Mouse (Mus musculus): ENCODE measurements around the gene Wnt1. TPM values are rescaled to one million over a fixed set of nuclear protein-coding genes. Genes with fewer than 3 reads are reported as not detected.
A peak's percentile ranks its signal among the peaks of the same experiment; 100 is the strongest.
"Not testable (repeated sequence)": the region's sequence is repeated elsewhere in the genome, so short reads cannot be mapped to it uniquely, and the experiment has no call there.

Wnt1 gene
- polyA plus RNA-seq, 1 experiment from 2014 or later: not detected

DNA sequence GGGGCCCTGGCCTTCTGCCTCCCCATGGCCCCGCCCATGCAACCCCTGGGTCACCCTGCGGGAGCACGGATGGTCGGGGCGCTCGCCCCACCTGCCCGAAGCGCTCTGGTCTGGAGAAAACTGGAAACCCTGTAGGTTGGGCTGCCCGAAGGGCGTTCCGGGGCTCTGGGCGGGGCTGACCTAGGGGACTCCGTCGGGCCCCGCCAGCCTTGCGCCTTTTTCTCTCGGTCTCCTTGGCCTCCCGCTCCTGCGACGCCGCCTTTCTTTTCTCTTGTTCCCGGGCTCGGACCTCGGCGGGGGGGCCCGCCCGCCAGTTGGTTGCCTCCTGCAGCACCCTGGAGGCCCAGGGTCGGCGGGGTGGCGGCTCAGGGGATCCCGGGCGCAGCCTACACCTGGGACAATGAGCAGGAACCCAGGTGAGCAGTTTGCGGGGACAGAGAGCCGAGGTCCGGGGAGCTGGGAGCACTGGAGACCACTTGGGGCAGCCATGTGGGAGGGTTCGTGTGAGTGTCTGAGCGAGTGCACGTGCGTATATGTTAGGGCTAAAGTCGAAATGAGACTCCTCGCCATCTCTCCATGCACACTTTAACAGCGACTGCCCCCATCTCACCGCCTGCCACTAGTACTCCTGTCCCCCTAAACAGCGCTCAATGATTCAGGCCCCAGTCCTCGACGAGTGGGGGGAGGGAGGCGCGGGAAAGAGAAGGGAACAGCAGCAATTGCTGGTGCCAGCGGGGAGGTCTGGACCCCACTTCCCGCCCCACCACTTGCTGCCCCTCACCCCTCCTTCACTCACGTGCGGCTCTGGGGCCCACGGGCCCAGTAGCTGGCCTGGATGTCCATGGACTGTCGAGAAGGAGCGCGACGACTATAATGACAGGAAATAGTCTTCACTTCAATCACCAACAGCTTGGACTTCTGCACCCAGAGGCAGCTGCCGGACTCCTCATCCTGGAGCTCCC, 17.4 kb downstream of the Wnt1 start:
- Histone ChIP-seq H3K4me3 (ENCODE audit: low read depth, low read length) (peak overlapping the region; percentile 21), H3K4me1 (ENCODE audit: insufficient read depth) (peaks cover 27% of the 10 kb centered on the region), H3K36me3 (replicated peaks; ENCODE audit: insufficient read depth, low read length) (0 out of 2 replicates have a peak, but pooled peaks cover 7% of the 10 kb centered on the region), H3K27me3 (ENCODE audit: insufficient read depth, low read length) (peaks cover 80% of the 10 kb centered on the region), H3K4me2 (ENCODE audit: low read depth, low read length) (peak overlapping the region; percentile 65), H3K27ac (ENCODE audit: low read depth) (no peak overlapping the region), H3K9me3 (ENCODE audit: low read length) (no peaks in the 10 kb centered on the region), H3K9ac (replicated peaks) (no peak overlapping the region)
- TF ChIP-seq CTCF (IDR thresholded peaks at IDR 0.05; ENCODE audit: low read depth): no peak
- TF ChIP-seq EP300 (IDR thresholded peaks at IDR 0.05; ENCODE audit: low read depth): no peak
- WGBS (ENCODE audit: insufficient replicate concordance): 1% methylated on average over 50 of the region's 58 CpGs
- DNase-seq (peak; percentile 51), ATAC-seq (no peak)

DNA sequence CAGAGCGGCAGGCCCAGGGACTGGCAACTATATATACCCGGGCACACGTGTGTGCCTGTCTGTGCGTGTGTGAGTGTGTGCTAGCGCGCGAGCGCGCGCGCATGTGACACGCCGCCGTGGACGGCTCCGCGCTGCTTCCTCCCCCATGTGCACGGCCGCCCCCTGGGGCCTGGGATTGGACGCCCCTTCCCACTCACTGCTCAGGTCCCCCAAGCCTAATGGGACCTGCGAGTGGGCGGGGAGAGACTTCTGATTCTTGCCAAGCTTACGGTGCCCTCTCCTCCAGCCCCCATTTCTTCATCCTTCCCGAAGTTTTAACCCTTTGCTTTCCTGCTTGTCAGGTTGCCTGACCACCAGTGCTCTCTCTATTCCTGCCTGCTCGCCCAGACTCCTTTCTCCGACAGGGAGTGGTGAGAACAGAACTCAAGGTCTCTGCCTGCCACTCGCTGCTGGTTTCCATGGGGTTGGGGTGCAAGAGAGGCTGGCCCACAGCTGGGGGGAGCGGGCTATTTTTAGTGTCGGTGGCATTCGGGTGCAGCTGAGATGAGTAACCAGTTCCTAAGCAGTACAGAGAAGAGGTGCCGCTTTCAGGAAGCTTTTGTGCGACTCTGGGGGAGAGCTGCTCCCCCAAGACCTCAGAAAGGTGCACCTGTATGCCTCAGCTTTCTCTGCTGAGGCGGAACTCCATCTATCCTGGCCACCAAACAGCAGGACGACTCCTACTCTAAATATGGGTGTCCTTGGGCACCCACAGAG, 18.4 kb downstream of the Wnt1 start:
- 0 out of 2 replicates have a peak, but pooled peaks have one; percentile 22 for ATAC-seq
- 3% methylated on average over 31 of the region's 34 CpGs for WGBS (ENCODE audit: insufficient replicate concordance)

GRCm38 (mm10) chr15:98808651-98809134, 19.0 kb downstream of the Wnt1 start:
- TF ChIP-seq CTCF (IDR thresholded peaks at IDR 0.05; ENCODE audit: low read depth) (no peak), EP300 (IDR thresholded peaks at IDR 0.05; ENCODE audit: low read depth) (no peak)
- Histone ChIP-seq H3K4me1 (ENCODE audit: insufficient read depth) (peaks cover 24% of the 10 kb centered on the region), H3K4me3 (ENCODE audit: low read depth, low read length) (0 out of 2 replicates have a peak overlapping the region, but pooled peaks have one; percentile 21), H3K4me2 (ENCODE audit: low read depth, low read length) (no peak overlapping the region), H3K36me3 (replicated peaks; ENCODE audit: insufficient read depth, low read length) (peaks cover 17% of the 10 kb centered on the region), H3K27me3 (ENCODE audit: insufficient read depth, low read length) (peaks cover 64% of the 10 kb centered on the region), H3K9ac (replicated peaks) (no peak overlapping the region), H3K27ac (ENCODE audit: low read depth) (no peak overlapping the region), H3K9me3 (ENCODE audit: low read length) (no peaks in the 10 kb centered on the region)
- 21% methylated on average over 6 of the region's 6 CpGs for WGBS (ENCODE audit: insufficient replicate concordance)
- no peak for DNase-seq
- no peak for ATAC-seq

More for the DNA sequence above, 18.4 kb downstream of the Wnt1 start:
- Histone ChIP-seq H3K27me3 (ENCODE audit: insufficient read depth, low read length) (peaks cover 70% of the 10 kb centered on the region), H3K36me3 (replicated peaks; ENCODE audit: insufficient read depth, low read length) (peaks cover 11% of the 10 kb centered on the region), H3K27ac (ENCODE audit: low read depth) (no peak overlapping the region), H3K4me3 (ENCODE audit: low read depth, low read length) (peak overlapping the region; percentile 21), H3K9me3 (ENCODE audit: low read length) (no peaks in the 10 kb centered on the region), H3K9ac (replicated peaks) (no peak overlapping the region), H3K4me2 (ENCODE audit: low read depth, low read length) (peak overlapping the region; percentile 65), H3K4me1 (ENCODE audit: insufficient read depth) (peaks cover 27% of the 10 kb centered on the region)
- DNase-seq: peak; percentile 39
- no peak for TF ChIP-seq EP300 (IDR thresholded peaks at IDR 0.05; ENCODE audit: low read depth)

GRCm38 (mm10) chr15:98809390-98809789, 19.7 kb downstream of the Wnt1 start, which contains the start of gene Ddn:
TSS of gene Ddn (minus strand) at chr15:98809490.
- peaks cover 24% of the 10 kb centered on the region for H3K36me3 ChIP-seq (replicated peaks; ENCODE audit: insufficient read depth, low read length)
- ATAC-seq (no peak), DNase-seq (no peak)
- H3K4me2 ChIP-seq (ENCODE audit: low read depth, low read length): no peak within 1 kb of the TSS
- H3K27ac ChIP-seq (ENCODE audit: low read depth): no peak within 1 kb of the TSS
- H3K9me3 ChIP-seq (ENCODE audit: low read length): no peaks in the 10 kb centered on the region
- 63% methylated on average over 3 of the region's 3 CpGs for WGBS (ENCODE audit: insufficient replicate concordance)
- TF ChIP-seq CTCF (IDR thresholded peaks at IDR 0.05; ENCODE audit: low read depth) (no peak), EP300 (IDR thresholded peaks at IDR 0.05; ENCODE audit: low read depth) (no peak)
- no peak within 1 kb of the TSS for H3K9ac ChIP-seq (replicated peaks)
- peak within 1 kb of the TSS; percentile 21 for H3K4me3 ChIP-seq (ENCODE audit: low read depth, low read length)
- peaks cover 22% of the 10 kb centered on the region for H3K4me1 ChIP-seq (ENCODE audit: insufficient read depth)
- peaks cover 57% of the 10 kb centered on the region for H3K27me3 ChIP-seq (ENCODE audit: insufficient read depth, low read length)

DNA sequence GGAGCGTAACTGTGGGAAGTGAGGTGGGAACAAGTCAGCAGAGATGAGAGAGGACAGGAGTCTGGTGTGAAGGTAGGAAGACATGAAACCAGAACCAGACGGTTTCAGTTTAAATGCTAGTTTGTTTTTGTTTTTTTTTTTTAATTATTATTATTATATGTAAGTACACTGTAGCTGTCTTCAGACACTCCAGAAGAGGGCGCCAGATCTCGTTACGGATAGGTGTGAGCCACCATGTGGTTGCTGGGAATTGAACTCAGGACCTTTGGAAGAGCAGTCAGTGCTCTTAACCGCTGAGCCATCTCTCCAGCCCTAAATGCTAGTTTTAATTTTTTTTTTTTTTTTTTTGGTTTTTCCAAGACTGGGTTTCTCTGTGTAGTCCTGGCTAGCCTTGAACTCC, 20.6 kb downstream of the Wnt1 start:
- WGBS (ENCODE audit: insufficient replicate concordance): 77% methylated on average over 6 of the region's 6 CpGs
- not testable (repeated sequence) for H3K4me2 ChIP-seq (ENCODE audit: low read depth, low read length)

More for the DNA sequence above, 20.6 kb downstream of the Wnt1 start:
- H3K9me3 ChIP-seq (ENCODE audit: low read length); DNase-seq; ATAC-seq; H3K4me3 ChIP-seq (ENCODE audit: low read depth, low read length); H3K27ac ChIP-seq (ENCODE audit: low read depth); H3K9ac ChIP-seq (replicated peaks): not testable (repeated sequence)
- peak; percentile 19; the same call in 1 of the 2 replicates for TF ChIP-seq CTCF (IDR thresholded peaks at IDR 0.05; ENCODE audit: low read depth)
- Histone ChIP-seq H3K4me1 (ENCODE audit: insufficient read depth) (peaks cover 22% of the 10 kb centered on the region), H3K36me3 (replicated peaks; ENCODE audit: insufficient read depth, low read length) (peaks cover 30% of the 10 kb centered on the region), H3K27me3 (ENCODE audit: insufficient read depth, low read length) (peaks cover 49% of the 10 kb centered on the region)

Measured in liver, postnatal 0 days (tissue).